Mouse (Mus musculus) T-helper 2 cell (primary cell): ENCODE data around the gene Os9.
"Not testable (repeated sequence)": the region's sequence is repeated elsewhere in the genome, so short reads cannot be mapped to it uniquely, and the experiment has no call there.

Experiments
- in situ Hi-C: fragments of 300-600 bp; cut with MboI, MseI; formaldehyde crosslinking; loops from one replicate; pipeline ENCODE4 v1.15.1; 2025; ENCODE audit warnings: high pct_unique_total_duplicates

The Os9 gene

DNA sequence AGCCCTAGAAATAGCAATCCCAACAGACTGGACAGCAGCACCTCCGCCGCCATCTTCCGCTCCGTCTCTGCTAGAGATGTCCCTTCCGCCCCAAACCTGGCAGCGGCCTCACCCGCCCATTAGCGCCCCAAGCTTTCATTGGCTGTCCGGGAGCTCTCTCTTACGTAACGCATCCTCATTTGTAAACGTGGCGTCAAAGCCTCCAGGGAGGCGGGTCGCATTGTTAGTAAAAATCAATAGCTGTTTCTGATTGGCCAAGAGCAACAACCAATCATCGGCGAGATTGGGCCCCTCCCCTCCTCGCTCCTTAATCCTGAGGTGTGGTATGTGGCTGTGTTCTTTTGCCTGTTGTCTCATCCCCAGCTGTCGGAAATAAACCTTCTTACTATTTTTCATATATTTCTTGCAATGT lies at the start of gene Os9:
Gene Os9, minus strand, starts transcription at position 66 of the 412 bp plus-strand sequence.
- in situ Hi-C loops, result no loop called here

GRCm38 (mm10) chr10:127170002-127170401 lies 49.1 kb upstream of the Os9 start:
- in situ Hi-C loops, result loop anchor here (5.0 kb wide), 1 partner anchor 53 kb away; no protein-coding TSS in a partner anchor

DNA sequence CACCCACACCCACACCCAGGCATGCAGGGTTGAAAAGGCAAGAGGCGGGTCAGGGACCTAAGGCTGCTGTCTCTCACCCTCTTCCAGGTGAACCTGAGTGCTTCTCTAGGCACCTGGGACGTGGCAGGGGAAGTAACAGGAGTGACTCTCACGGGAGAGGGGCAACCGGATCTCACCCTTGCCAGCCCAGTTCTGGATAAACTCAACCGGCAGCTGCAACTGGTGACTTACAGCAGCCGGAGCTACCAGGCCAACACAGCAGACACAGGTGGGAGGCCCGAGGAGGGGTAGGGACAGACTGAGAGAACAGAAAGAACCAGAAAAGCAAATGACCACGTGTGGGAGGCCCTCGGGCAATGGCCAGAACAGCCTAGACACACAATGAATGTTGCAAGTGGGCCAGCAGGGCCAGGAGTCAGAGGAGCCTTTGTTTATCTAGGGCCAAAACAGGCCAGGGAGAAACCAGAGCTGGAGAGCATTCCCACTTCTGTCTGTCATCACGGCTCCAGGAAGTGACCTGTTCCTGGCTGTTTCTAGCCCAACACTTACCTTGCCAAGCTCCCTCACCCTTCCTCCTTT lies 46.8 kb upstream of the Os9 start:
- in situ Hi-C loops, result no loop called here

DNA sequence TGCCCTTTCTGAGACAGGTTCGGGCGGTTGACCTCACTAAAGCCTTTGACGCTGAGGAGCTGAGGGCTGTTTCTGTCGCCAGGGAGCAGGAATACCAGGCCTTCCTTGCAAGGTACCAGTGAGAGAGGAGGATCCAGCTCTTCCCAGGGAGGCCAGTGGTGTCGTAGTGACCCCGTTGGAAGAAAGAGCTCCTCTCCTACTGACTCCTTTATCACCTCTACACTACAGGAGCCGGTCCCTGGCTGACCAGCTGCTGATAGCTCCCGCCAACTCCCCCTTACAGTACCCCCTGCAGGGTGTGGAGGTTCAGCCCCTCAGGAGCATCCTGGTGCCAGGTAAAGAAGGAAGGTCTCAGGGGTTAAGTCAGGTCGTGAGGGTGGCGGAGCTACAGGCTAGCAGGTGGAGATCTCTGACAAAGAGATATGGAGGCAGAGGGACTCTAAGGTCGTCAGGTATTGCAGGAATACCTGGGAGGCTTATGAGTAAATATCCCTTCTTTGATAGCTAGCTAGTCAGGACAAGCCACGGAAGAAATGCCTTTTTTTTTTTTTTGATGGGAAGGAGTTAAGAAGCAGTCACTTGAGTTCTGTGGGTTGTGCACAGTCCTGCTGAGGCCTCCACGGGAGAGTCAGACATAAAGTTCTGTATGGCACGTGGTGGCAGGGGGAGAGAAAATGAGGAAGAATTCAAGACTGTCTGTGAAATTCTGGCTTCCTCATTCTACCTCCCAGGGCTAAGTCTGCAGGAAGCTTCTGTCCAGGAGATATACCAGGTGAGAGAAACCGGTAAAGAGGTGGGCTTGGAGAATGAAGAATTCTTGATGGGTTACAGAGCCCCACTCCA lies 46.1 kb upstream of the Os9 start:
- in situ Hi-C loops, result no loop called here

- in situ Hi-C loops, result no loop called here
Observed at GRCm38 (mm10) chr10:127166404-127166715, 45.4 kb upstream of the Os9 start.

DNA sequence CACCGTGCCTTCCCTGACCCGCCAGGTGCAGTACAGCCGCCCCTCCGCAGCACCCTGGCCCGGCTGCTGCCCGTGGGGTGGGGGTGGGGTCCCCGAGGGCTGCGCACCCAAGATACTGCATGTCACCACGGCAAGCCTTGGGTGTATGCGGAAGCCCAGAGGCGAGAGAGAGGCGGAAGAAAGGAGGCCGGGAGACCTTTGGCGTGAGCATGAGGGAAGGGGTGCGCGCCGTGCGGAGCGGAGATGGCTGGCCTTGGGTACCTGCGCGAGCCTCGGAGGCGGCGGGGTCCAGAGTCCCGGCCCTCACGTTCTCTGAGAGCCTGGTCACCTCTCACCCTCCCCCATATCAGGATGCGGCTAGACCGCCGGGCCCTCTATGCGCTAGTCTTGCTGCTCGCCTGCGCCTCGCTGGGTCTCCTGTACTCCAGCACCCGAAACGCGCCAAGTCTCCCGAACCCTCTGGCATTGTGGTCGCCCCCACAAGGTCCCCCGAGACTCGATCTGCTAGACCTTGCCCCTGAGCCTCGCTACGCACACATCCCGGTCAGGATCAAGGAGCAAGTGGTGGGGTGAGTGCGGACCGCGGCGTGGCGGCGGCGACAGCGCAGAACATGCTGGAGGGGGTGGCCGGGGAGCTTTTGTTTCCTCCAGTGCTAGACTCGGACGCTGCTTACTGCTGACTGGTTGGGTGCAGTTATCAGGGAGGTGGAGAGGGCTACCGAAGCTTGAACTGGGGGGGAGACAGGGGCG lies 44.9 kb upstream of the Os9 start:
- in situ Hi-C loops, result no loop called here

GRCm38 (mm10) chr10:127165354-127165653 lies 44.4 kb upstream of the Os9 start:
- in situ Hi-C loops, result no loop called here

DNA sequence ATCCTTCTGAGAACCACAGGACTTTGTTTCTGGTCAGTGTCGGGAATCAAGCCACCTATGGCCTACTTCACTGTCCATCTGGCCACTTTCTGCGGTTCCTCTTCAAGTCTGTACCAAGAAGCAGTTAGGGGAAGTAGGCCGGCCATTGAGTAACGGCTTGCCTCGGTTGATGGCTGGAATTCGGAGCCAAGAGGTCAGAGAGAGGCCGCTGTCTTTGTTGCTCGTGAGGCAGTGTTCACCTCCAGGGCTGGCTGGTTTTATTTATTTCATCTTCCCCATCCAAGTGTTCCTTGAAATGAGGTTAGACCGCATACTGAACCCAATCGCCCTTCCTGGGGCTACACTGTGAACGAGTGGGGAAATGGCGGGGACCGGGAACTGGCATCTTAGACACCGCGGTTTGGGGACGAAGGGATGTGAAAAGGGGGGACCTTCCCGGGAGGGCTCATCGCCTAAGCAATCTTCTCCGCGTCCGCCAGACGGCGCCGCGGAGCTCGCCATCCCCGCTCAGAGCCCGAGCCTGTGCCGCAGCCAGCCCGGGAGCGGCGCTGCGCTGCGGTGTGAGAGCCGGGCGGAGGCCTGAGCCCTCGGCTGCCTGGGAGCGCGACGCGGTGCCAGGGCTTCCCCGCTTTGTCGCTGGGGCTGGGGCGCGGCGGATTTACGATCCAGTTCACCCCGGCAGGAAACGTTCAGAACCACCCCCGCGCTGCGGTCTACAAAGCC lies 43.9 kb upstream of the Os9 start, which contains the start of gene B4galnt1:
Gene B4galnt1, plus strand, starts transcription at position 595 of the 723 bp plus-strand sequence.
- in situ Hi-C loops, result no loop called here

GRCm38 (mm10) chr10:127164190-127164589 lies 43.3 kb upstream of the Os9 start:
- in situ Hi-C loops, result no loop called here

- in situ Hi-C loops, result not testable (repeated sequence)
Observed at GRCm38 (mm10) chr10:127162771-127163261, 41.9 kb upstream of the Os9 start.

DNA sequence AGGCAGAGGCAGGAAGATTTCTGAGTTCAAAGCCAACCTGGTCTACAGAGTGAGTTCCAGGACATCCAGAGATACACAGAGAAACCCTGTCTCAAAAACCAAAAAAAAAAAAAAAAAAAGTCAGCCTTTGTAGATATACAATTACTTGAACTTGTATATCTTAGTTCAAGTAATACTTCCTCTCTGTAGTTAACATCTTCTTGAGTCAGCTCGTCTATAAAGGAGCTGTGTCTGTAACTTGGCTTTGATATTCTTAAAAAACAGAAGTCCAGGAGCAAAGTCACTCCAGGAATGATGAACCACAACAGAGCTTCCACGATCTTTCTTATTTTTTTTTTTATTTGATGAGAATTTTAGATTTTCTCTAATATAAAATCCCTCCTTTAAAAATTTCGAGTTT lies 39.8 kb upstream of the Os9 start:
- in situ Hi-C loops, result no loop called here

DNA sequence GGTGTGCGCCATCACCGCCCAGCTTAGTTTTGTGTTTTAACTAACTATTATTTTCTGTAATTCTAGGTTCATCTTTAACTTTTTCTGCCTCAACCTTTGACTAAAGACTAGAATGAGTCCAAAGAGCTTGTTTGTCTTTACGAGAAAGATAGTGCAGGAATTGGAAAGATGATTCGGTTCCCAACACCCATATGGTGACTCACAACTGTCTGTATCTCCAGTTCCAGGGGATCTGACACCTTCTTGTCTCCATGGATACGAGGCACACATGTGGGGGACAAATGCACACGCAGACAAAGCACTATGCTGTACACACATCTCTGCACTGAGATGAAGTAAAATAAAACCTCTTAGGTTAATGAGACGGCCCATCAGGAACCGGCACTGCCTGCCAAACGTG lies 39.1 kb upstream of the Os9 start:
- in situ Hi-C loops, result no loop called here

GRCm38 (mm10) chr10:127158471-127158870 lies 37.5 kb upstream of the Os9 start:
- in situ Hi-C loops, result no loop called here

DNA sequence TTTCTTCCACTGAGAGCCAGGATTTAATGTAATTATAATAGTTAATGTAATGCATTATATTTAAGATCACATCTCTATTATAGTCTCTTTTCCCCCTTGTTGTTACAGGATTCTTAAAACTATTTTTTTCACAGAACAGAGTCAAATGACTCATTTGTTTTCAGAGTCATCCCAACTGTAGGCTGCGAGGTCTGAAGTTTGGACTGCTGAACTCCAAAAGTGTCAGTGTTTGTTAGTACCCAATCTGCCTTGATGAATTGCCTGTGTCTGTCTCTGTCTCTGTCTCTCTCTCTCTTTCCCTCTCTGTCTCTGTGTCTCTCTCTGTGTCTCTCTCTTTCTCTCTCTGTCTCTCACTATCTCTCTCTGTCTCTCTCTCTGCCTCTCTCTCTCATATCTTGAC lies 35.6 kb upstream of the Os9 start:
- in situ Hi-C loops, result no loop called here

DNA sequence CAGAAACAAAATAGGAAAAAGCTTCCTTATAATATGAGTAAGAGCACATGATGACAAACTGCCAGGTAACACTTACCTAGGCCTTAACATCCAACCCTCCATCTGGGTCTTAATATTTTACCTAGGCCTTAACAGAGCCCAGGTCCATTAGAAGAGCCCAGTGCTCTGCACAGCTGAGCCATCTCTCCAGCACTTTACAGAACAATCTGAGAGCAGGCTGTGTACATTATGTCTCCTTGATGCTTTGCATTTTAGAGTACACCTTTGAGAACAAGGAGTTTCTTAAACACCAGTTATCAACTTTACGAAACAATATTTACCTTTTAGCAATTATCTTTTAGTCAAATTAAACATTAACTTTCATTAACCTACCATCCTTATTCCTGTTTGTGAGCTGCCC lies 35.2 kb upstream of the Os9 start:
- in situ Hi-C loops, result no loop called here

GRCm38 (mm10) chr10:127154652-127155051 lies 33.7 kb upstream of the Os9 start:
- in situ Hi-C loops, result no loop called here

- in situ Hi-C loops, result no loop called here
Observed at GRCm38 (mm10) chr10:127154241-127154640, 33.3 kb upstream of the Os9 start.

DNA sequence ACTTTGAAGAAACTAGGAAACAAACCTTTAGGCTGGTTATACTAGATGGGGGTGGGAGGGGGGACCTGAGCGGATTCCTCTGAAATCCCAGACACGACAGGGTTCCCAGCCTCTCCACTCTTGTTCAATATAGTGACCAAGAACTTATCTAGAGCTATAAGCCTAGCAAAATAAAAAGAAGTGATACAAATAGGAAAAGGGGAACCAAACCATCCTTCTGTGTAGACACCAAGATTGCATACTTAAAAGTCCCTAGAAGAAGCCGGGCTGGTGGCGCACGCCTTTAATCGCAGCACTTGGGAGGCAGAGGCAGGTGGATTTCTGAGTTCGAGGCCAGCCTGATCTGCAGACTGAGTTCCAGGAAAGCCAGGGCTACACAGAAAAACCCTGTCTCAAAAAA lies 32.4 kb upstream of the Os9 start:
- in situ Hi-C loops, result no loop called here

DNA sequence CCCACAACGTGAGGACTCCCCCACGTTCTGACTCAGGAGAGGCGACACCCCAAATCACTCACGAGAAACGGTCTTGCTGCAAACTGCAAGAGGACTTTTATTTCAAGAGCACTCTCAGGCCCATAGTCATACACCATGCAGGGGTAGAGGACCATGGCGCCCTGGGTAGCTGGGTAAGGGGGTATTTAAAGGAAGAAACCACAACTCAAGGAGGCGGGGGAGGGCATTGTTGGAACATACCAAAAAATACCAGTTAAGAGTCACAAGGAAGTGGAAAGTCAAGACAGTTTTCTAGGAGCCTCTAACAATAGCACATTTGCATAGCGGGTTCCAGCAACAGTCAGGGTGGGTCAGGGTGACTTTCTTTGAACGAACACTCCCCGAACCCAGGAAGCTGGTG lies 31.6 kb upstream of the Os9 start:
- in situ Hi-C loops, result not testable (repeated sequence)

DNA sequence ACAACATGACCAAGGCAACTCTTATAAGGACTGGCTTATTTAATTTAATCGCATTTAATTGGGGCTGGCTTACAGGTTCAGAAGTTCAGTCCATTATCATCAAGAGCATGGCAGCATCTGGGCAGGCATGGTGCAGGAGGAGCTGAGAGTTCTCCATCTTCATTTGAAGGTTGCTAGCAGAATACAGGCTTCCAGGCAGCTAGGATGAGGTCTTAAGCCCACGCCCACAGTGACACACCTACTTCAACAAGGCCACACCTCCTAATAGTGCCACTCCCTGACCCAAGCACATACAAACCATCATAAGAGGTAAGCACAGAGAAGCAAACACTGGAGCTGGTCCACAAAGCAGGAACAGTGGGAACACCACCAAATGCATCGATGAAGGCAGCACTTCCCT lies 30.3 kb upstream of the Os9 start:
- in situ Hi-C loops, result not testable (repeated sequence)

- in situ Hi-C loops, result no loop called here
Observed at GRCm38 (mm10) chr10:127150471-127150872, 29.5 kb upstream of the Os9 start.

DNA sequence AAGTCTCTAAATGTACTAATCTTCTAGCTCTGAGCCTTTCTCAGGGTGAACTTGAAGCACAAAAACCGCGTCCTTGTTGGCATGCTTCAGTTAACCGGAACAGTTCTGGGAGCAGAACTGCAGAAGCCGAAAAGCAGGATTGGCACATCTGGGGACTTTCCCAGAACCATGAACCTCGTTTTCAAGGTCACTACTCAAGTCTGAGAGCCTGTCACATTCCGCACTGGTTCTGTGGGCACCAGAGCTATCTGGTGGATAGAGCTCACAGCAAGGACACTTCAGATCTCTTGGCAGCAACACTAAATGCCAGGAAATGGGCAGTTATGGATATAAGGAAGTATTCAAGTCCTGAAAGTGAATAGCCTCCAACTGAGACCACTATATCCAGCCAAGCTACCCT lies 26.2 kb upstream of the Os9 start:
- in situ Hi-C loops, result no loop called here
